Mouse (Mus musculus) cerebellum, adult (tissue): ENCODE results near the gene Gm11116.
"Not testable (repeated sequence)": the region's sequence is repeated elsewhere in the genome, so short reads cannot be mapped to it uniquely, and the experiment has no call there.

ENCODE experiments used
- ATAC-seq: cut with Nextera tagmentation; 2 replicates; pipeline ENCODE4 v1.9.2; 2017; ENCODE audit warnings: mild to moderate bottlenecking, moderate library complexity, mixed read lengths; ENCODE audit not compliant: insufficient number of reproducible peaks, low FRiP score, low TSS enrichment

The Gm11116 gene

GRCm38 (mm10) chr5:88111430-88111829 lies at the start of gene Gm11116:
Gene Gm11116 (minus strand): TSS chr5:88111530.
- ATAC-seq: no peak

GRCm38 (mm10) chr5:88153999-88154398 lies 42.7 kb upstream of the Gm11116 start, which contains the start of gene Gm11115:
Gene Gm11115 (minus strand): TSS chr5:88154099.
- ATAC-seq: no peak

- ATAC-seq: not testable (repeated sequence)
Measured at GRCm38 (mm10) chr5:88086256-88086655, 25.1 kb downstream of the Gm11116 start, which contains the start of gene Smr2. Gene Smr2 (plus strand): TSS chr5:88086556.
